Mouse (Mus musculus): ENCODE measurements around the gene Cadm1.

Cadm1 gene

DNA sequence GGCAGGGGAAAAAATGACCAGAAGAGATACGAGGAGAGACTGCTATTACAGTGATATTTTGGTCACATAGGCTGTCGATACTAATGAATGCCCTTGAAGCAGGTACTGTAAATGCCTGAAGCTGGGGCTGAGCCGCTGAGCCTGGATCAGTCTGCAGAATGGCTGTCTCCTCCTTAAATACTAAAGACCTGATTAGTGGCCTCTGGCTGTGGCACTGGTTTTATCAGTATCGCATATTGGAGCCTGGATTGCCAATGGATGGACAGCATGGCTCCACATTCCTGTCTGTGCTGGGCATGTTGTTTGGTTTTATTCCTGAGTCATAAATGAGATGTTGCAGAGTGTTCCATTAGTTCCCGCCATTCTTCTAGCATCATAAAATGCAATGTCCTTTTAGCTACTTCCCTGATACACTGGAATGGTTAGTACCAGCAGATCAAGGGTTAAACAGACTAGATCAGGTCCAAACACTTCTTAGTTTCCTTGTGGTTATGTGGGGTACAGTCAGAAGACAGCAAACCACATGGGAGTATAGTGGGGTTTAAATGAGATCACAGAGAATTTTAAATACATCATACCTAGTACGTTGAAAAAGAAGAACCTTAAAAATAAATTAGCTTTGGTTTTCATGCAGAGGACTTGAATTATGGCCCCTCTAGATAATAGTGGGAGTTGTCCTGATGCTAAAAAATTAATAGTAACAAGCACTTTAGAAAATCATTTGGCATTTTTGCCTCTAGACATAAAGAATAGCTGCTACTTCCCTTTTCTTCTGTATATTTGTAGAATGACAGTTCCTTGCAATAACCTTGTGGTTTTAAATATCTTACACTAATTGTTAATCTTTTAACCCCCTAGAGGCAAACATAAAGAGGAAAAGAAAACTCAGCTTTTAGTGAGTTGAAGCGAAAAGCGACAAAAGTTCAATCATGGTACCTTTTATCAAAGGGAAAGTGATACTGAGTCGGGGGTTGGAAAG is 247.3 kb downstream of the Cadm1 start:
- DNase-seq (ENCODE audit: extremely low read depth, low read depth, low spot score) = no peak

DNA sequence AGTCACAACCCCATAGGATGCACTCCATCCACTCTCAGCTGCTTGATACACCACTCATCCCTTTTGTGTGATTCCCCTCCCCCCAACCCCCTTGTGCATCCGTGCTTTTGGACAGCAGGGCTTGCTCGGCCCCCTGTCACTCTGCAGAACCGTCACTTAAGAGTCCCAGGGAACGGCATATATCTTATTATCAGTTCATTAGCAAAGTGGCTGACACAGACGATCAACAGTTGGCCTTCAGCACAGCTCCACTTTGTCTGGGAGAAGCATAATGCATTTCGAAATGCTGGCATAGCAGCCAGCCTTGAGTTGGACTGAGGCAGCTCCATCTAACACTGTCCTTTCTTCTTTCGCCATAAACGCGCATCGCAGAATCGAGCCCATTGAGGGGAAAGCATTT is 248.5 kb downstream of the Cadm1 start:
- DNase-seq (ENCODE audit: extremely low read depth, low read depth, low spot score) = no peak

DNA sequence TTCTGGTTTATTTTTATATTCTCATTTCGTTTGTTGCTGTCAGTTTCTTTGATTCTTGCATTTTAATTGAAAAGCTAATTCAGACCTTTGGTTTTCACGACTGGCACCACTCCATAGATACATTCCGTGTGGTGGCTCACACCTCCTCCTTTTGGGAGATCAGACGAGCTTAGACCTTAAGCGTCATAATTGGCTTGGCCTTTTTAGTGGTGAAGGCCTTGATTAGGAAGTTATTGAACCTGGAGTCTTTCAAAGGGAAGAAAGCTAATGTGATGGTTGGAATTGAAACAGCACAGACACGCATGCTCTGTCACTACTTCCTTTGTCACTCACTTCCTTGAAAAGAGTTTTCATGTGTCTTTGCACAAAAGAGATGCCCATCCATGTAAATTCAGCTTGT is 249.3 kb downstream of the Cadm1 start:
- no peak for DNase-seq (ENCODE audit: extremely low read depth, low read depth, low spot score)

DNA sequence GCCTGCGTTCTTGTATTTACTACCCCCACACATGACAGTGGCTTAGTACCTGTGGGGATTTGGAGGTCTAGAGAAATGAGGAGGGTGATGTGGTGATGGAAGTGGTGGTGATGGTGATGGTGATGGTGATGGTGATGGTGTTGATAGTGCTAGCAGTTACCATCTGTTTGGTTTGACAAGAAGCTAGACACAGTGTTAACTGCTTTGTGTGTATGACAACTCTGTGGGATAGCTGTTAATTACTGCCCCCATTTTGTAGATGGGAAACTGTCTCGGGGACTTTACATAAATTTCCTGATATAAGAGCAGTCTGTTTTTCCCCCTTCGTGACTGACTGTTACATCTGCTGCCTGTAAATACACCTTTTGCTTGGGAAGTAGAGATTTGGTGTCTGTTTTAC is 256.7 kb downstream of the Cadm1 start:
- DNase-seq (ENCODE audit: extremely low read depth, low read depth, low spot score) = no peak

DNA sequence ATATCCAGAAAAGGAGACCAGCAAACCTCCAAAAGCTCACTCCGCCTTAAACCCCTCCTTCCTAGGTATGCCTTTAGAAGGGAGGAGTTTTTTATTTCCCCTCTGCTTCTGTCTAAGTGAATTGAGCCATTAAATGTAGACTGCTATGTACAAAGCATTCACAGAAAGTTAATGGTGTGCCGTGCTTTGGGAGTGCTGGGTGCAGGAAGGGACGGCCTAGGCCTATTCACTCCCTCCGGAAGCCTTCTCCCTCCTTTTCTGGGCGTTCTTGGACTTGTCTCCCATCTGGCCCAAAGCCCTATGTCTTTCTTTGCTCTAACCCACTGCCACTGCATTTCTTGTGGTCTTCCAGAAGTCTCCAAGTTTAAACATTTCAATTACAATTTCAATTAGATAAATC is 268.5 kb downstream of the Cadm1 start:
- no peak for DNase-seq (ENCODE audit: extremely low read depth, low read depth, low spot score)

DNA sequence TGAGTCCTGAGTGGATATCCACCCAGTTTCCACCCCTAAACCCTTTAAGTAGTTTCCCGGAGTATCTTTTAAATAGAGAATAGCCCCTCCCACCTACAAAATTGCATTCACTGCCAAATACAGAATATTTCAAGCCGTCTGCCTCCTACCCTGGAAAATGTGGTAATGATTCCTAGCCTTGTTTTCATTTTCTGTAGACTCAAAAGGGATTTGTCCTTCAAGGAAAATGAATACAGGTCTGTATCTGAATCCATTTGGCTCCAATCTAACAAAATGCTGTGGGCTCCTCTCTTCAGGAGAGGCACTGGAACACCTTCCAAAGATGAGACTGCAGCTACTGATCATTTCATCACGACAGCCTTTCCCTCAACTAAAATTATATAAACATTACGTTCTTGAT is 271.3 kb downstream of the Cadm1 start:
- DNase-seq (ENCODE audit: extremely low read depth, low read depth, low spot score) = no peak

DNA sequence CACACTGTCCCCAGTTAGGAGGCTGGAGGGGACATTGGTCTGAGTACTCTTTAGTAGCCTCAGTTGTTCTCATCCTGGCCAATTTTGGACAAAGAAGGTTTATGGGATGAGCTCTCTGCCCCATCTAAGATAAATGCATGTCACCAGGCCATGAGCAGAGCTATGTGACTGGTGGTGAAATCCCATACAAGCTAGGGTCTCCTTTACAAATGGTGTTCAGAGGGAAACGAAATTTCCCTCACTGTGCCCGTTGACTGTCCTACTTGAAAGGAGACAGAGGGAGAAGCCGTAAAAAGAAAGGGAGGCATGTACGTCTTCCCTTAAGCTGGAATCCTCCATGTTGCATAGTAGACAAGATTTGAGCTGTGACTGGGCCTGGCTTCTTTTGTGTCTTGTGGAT is 272.6 kb downstream of the Cadm1 start:
- no peak for DNase-seq (ENCODE audit: extremely low read depth, low read depth, low spot score)

DNA sequence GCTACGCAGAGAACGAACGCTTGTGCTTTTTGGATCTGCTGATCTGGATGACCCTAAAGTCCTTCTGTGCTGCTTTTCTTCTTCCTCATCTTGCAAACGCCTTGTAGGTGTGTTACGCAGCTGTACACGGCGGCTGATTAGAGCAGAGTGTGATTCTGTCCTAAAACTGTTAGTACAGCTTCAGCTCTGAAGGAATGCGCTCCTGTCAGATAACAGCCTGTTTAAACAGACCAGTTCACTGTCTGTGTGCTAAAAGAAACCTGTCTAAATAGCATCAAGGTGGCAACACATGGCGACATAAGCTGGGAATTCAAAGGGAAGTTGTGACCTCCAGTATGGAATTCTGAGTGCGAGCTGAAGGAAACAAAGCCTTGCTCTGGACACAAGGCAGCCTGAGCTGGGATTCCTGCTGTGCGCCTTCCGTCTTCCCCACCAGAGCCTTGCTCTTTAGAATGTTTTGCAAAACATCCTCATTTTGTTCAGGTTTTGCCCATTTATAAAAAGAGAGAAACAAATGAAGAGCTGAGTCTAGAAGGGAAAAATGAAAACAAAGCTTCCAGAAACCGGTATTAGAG is 273.6 kb downstream of the Cadm1 start:
- no peak for DNase-seq (ENCODE audit: extremely low read depth, low read depth, low spot score)

DNA sequence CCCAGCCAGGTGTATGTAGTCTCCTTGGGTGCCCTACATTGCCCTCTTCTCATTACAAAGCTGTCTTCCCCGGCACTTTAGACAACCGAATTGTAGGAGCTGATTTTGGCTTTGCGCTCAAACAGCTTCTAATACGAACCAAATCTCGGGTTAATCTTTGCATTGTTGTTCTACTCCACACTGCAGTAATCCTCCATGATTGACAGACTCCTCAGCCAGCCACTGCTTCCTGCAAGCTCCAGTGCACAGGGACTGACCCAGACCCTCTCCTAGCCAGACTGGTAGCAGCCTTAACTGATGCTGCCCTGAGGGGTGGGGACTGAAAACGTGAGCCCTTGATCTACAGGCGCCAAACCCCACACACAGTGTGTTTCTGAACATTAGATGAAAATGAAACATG is 275.7 kb downstream of the Cadm1 start:
- no peak for DNase-seq (ENCODE audit: extremely low read depth, low read depth, low spot score)

DNA sequence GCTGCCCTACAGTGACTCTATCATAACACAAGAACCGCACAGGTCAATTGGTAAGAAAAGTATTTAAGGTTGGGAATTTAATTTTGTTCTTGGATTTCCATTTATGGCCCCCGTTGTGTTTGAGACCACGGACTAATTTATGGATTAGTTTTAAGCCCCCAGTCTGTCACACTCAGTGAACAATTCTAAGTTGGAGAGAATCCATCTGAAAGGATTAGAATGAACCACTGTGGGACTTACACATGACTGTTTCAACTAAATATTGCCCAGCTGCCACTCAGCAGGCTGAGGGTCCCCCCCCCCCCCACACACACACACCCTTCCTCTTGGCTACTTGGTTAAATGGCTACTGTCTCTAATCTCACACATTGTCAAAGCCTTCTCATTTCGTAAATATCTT is 295.7 kb downstream of the Cadm1 start:
- DNase-seq (ENCODE audit: extremely low read depth, low read depth, low spot score) = no peak

DNA sequence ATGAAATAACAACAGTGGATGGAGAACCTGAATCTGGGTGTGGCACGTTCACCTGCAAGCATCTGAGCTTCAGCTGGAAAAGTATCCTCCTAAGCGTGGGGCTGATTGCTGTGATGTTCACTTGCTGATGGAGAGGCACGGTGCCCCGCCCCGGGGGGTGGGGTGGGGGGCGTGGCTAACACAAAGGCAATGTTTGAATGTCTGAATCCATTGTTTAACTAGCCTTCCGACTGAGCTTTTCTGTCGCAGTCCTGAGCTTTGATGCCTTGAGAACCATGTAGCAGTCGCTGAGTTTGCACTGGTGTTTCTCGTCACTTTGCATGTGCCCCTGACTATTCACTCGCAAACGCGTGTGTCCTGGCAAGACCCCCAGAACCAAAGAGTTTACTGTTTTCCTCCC is 298.8 kb downstream of the Cadm1 start:
- DNase-seq (ENCODE audit: extremely low read depth, low read depth, low spot score) = no peak

DNA sequence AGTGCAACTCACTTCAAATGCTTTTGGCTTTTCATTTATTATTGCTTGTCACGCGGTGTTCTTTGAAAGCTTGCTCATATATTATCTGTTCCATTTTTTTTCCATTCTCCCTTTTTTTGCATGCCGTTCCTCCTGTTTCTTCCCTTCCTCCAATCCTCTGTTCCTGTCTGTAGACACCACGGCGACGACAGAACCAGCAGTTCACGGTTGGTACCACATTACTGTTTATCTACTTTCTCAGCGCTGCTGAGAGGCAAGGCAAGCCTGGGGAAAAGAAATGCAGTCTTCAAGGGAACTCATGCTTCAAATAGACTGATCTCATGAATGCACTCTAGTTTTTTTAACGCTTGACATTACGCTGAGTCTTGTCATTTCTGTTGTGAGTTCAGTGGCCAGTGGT is 299.2 kb downstream of the Cadm1 start:
- no peak for DNase-seq (ENCODE audit: extremely low read depth, low read depth, low spot score)

DNA sequence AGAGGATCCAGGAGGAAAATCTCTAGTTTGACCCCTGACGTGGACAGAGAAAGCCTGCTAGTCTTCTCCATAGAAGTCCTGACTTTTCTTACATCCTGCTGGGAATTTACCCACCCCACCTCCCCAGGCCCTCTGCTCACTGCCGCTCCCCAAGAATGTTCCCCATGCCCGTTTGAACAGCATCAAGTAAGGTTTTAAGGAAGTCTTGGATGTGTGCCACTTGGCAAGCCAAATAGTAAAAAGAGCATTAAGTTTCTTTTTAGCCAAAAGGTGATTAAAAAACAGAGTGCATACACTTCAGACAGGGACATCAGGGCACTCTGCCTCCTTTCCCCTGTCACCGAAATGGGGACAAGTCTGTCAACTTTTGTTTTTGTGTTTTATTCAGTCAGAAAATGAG is 299.9 kb downstream of the Cadm1 start:
- no peak for DNase-seq (ENCODE audit: extremely low read depth, low read depth, low spot score)

DNA sequence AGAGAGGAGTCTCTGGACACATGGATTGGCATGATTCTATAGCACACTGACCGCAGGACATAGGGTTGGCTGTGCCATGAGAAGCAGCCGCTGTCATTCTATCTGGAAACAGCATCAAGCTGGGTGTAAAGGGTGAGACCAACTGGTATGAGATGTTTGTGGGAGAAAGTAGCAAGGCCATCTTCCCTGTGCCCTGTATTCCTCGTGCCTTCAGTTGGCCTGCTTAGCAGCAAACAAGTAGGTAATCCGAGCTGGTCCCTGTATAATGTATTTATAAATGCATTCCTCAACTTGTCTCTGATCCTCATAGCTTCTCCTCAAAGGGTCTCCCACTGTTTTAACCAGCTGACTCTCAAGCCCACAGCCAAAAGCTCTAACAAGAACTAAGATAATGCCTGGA is 301.4 kb downstream of the Cadm1 start:
- DNase-seq (ENCODE audit: extremely low read depth, low read depth, low spot score) = no peak

DNA sequence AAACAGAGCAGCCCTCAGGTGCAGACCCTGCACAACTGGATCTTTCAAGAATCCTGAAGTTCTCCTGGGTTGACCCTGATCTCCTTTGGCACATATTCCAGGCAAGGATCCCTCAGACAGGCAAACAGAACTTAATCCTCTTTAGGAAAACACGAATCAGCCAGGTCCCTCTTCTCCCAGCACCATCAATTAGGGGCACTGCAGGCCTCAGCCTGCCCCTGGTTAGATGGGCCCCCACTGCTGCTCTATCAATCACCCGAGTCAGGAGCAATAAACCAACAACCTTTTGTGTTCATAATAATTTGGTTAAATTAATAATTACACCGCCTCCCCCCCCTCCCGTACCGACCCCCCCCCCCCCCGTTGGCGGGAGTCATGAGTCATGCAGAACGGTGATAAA is 308.2 kb downstream of the Cadm1 start:
- no peak for DNase-seq (ENCODE audit: extremely low read depth, low read depth, low spot score)

DNA sequence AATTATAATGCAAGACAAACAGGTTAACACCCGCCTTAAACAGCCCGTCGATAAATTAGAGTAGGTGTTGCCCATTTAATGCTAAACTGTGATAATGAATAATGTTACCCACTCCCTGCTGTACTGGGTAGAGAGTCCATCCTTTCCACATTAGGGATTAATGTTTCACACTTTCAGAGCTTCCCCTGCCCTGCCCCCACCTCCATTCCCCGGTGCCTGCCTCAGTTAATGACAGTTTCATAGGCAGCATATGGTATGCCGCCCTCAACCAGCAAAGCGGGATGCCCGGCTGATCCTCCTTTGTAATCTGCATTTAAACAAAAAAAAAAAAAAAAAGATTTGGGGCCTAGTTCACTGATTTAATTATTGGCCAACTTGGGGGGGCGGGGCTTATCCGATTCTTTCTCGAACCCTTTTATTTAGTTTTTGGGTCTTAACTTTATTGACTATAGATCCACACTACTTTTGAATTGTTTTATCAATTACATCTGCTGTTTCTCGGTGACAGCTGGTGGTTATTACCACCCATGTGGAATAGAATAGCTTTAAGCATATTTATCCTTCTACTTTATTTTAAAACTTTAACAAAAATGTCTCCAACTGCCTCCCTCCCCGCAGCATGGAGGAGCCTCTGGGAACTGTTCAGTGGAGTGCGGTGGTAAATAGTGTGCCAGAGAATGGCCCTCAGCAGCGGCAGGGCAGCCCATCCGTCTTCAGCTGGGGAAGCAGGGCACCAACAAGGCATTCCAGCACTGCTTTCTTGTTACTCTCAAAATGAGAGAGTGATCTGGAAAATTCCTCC is 309.1 kb downstream of the Cadm1 start:
- DNase-seq (ENCODE audit: extremely low read depth, low read depth, low spot score) = no peak

DNA sequence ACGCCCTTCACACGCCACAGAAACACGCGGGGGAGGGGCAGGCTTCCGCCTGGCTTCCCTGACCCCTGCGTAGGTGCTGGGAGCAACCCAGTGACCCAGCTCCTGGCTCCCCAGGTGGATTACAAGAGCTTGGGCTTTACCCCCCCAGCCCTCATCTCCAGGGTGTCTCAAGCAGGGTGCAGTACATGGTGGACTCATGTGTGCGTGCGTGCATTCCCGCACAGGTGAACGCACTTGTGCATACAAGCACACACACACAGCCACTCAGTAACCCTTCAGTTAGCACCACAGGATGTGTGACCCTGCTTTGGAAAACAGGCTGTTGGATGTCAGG is 309.7 kb downstream of the Cadm1 start:
- DNase-seq (ENCODE audit: extremely low read depth, low read depth, low spot score) = no peak

DNA sequence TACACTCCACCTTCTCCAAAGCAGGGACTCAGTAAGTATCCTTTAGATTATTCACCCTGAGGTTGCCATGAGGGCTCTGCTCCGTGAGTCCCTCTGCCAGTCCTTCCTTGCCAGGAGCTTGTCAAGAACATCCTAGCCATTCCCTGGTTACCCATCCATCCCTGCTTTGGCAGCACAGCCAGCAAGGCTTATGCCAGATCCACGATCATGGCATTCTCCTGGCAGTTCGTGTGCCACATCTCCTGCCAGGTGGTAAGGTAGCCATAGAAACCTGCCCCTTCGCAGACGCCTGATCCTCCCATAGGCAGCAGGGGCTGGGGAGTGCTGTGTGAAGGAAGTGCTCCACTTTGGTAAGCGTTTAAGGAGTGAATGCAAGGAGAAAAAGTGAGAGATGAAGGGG is 313.4 kb downstream of the Cadm1 start:
- no peak for DNase-seq (ENCODE audit: extremely low read depth, low read depth, low spot score)

DNA sequence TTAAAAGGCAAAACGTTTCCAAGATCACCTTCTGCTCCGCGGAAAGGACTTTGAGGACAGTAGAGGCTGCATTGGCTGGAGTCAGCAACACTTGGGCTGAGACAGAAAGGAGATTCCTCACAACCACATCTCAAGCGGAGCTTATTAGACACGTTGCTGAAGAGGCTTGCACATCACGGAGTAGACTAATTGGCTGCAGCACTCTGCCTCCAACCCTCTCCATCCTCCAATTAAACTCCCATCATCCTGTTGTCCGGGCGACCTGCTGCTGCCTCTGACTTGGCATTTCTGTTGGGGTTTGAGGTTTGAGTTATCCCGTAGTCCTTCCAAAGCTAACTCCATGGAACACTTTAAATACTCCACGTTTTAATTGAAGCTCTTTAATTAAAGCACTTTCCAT is 316.3 kb downstream of the Cadm1 start:
- DNase-seq (ENCODE audit: extremely low read depth, low read depth, low spot score) = no peak

DNA sequence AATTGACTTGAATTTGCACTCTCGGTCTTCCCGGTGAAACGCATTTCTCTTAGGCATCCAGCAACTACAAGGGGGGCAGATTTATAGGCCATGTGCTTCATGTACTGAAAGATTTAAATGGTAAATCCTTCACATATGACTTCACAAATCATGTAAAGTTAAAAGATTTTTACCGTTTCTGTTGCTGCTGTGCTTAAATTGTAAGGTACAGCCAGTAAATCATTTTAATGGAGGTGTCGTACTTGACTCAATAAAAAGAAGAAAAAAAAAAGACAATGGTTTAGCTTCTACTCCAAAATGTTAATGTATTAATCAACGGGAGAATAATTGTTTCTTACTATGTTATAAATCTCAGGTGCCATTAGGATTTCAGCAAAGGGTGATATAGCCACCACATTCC is 317.0 kb downstream of the Cadm1 start:
- no peak for DNase-seq (ENCODE audit: extremely low read depth, low read depth, low spot score)

DNA sequence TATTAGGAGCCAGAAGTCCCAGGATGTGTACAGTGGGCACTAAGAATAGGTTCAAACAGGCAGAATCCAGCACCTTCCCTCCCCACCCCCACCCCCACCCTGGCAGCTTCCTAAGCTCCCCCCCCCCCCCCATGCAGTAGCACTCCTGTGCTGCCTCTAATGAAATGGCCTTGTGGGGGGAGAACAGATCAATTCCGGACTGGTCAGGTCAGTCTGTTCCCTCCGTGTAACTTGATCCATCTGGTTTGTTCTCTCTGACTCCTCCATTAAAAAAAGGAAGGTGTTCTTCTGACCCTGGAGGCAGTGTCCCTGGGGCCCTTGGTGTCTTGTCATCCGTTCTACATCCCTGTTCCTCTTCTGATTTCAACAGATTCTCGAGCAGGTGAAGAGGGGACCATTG is 317.8 kb downstream of the Cadm1 start:
- no peak for DNase-seq (ENCODE audit: extremely low read depth, low read depth, low spot score)

DNA sequence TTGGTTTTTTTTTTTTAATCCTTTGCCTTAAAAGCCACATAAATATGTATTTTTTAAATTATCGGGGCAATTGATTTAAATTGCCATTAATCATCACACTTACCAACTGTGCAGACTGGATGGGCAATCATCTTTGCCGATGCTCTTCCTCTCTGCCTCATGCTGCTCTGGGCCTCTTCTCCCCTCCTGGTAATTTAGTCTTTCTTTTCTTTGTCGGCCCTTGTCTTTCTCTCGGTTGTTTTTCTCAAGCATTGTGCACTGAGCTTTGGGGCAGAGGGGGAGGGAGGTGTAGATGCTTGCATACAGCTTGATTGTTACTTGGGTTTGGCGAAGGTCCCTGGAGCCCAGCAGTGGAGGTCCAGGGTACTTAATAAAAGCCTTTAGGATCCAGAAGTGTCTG is 318.8 kb downstream of the Cadm1 start:
- DNase-seq (ENCODE audit: extremely low read depth, low read depth, low spot score) = no peak

Data from fat pad, adult 2 months (tissue).